Mouse (Mus musculus): ENCODE results near the gene Tbc1d9. TPM values are rescaled to one million over a fixed set of nuclear protein-coding genes. Genes with fewer than 3 reads are reported as not detected.

The Tbc1d9 gene
- polyA plus RNA-seq, 1 experiment from 2014 or later: 13.5 TPM

- Histone ChIP-seq H3K4me2 (replicated peaks) (no peak overlapping the region), H3K4me1 (replicated peaks) (peaks cover 12% of the 10 kb centered on the region), H3K9me3 (no peaks in the 10 kb centered on the region), H3K9ac (replicated peaks) (no peak overlapping the region), H3K27me3 (no peaks in the 10 kb centered on the region), H3K4me3 (replicated peaks) (no peak overlapping the region), H3K27ac (no peak overlapping the region), H3K36me3 (peaks cover 13% of the 10 kb centered on the region)
- 84% methylated on average over 6 of the region's 6 CpGs for WGBS
- no peak for ATAC-seq
These were observed 51.4 kb downstream of the Tbc1d9 start for GRCm38 (mm10) chr8:83216520-83216919.

GRCm38 (mm10) chr8:83217196-83217595 is 52.0 kb downstream of the Tbc1d9 start:
- no peak overlapping the region for H3K27ac ChIP-seq
- H3K4me3 ChIP-seq (replicated peaks): no peak overlapping the region
- H3K9me3 ChIP-seq: no peaks in the 10 kb centered on the region
- H3K9ac ChIP-seq (replicated peaks): no peak overlapping the region
- ATAC-seq: no peak
- peaks cover 12% of the 10 kb centered on the region for H3K4me1 ChIP-seq (replicated peaks)
- H3K36me3 ChIP-seq: peaks cover 6% of the 10 kb centered on the region
- H3K27me3 ChIP-seq: no peaks in the 10 kb centered on the region
- H3K4me2 ChIP-seq (replicated peaks): no peak overlapping the region
- 92% methylated on average over 9 of the region's 9 CpGs for WGBS

- H3K4me1 ChIP-seq (replicated peaks): peaks cover 12% of the 10 kb centered on the region
- no peak overlapping the region for H3K4me2 ChIP-seq (replicated peaks)
- H3K4me3 ChIP-seq (replicated peaks): no peak overlapping the region
- no peak overlapping the region for H3K27ac ChIP-seq
- ATAC-seq: no peak
- WGBS: 91% methylated on average over 2 of the region's 2 CpGs
- H3K27me3 ChIP-seq: no peaks in the 10 kb centered on the region
- H3K9ac ChIP-seq (replicated peaks): no peak overlapping the region
- no peaks in the 10 kb centered on the region for H3K9me3 ChIP-seq
- 0 out of 2 replicates have a peak, but pooled peaks cover 5% of the 10 kb centered on the region for H3K36me3 ChIP-seq
These were observed 52.7 kb downstream of the Tbc1d9 start for GRCm38 (mm10) chr8:83217891-83218290.

GRCm38 (mm10) chr8:83219392-83219791 is 54.2 kb downstream of the Tbc1d9 start:
- Histone ChIP-seq H3K9ac (replicated peaks) (no peak overlapping the region), H3K27ac (no peak overlapping the region), H3K36me3 (0 out of 2 replicates have a peak, but pooled peaks cover 4% of the 10 kb centered on the region), H3K4me3 (replicated peaks) (no peak overlapping the region), H3K4me2 (replicated peaks) (no peak overlapping the region), H3K9me3 (no peaks in the 10 kb centered on the region), H3K4me1 (replicated peaks) (peaks cover 14% of the 10 kb centered on the region), H3K27me3 (no peaks in the 10 kb centered on the region)
- no peak for ATAC-seq
- WGBS: 93% methylated on average over 8 of the region's 8 CpGs

- peak; percentile 47; the same call in 1 of the 2 replicates for ATAC-seq
These were observed 55.6 kb downstream of the Tbc1d9 start for GRCm38 (mm10) chr8:83220746-83221145.

GRCm38 (mm10) chr8:83224754-83225416 is 59.7 kb downstream of the Tbc1d9 start:
- H3K4me2 ChIP-seq (replicated peaks): no peak overlapping the region
- peak; percentile 59; the same call in 1 of the 2 replicates for ATAC-seq
- no peaks in the 10 kb centered on the region for H3K27me3 ChIP-seq
- H3K27ac ChIP-seq: no peak overlapping the region
- H3K4me3 ChIP-seq (replicated peaks): no peak overlapping the region
- H3K36me3 ChIP-seq: 0 out of 2 replicates have a peak, but pooled peaks cover 4% of the 10 kb centered on the region
- H3K9ac ChIP-seq (replicated peaks): no peak overlapping the region
- H3K4me1 ChIP-seq (replicated peaks): peaks cover 14% of the 10 kb centered on the region
- WGBS: 66% methylated on average over 5 of the region's 5 CpGs
- H3K9me3 ChIP-seq: no peaks in the 10 kb centered on the region

More at GRCm38 (mm10) chr8:83220746-83221145, 55.6 kb downstream of the Tbc1d9 start:
- Histone ChIP-seq H3K4me3 (replicated peaks) (no peak overlapping the region), H3K9ac (replicated peaks) (no peak overlapping the region), H3K27ac (peak overlapping the region; percentile 11; the same call in 1 of the 2 replicates), H3K27me3 (no peaks in the 10 kb centered on the region), H3K9me3 (no peaks in the 10 kb centered on the region), H3K4me1 (replicated peaks) (peaks cover 7% of the 10 kb centered on the region; the same call in 1 of the 2 replicates), H3K4me2 (replicated peaks) (no peak overlapping the region), H3K36me3 (0 out of 2 replicates have a peak, but pooled peaks cover 4% of the 10 kb centered on the region)
- 66% methylated on average over 3 of the region's 3 CpGs for WGBS

- H3K4me3 ChIP-seq (replicated peaks): no peak overlapping the region
- H3K27ac ChIP-seq: no peak overlapping the region
- 89% methylated on average over 2 of the region's 2 CpGs for WGBS
- H3K9ac ChIP-seq (replicated peaks): no peak overlapping the region
- H3K4me2 ChIP-seq (replicated peaks): no peak overlapping the region
- no peaks in the 10 kb centered on the region for H3K9me3 ChIP-seq
- H3K27me3 ChIP-seq: no peaks in the 10 kb centered on the region
- ATAC-seq: no peak
- H3K4me1 ChIP-seq (replicated peaks): peaks cover 13% of the 10 kb centered on the region
- 0 out of 2 replicates have a peak, but pooled peaks cover 4% of the 10 kb centered on the region for H3K36me3 ChIP-seq
These were observed 60.4 kb downstream of the Tbc1d9 start for GRCm38 (mm10) chr8:83225598-83225997.

- Histone ChIP-seq H3K27ac (no peak overlapping the region), H3K9me3 (no peaks in the 10 kb centered on the region), H3K27me3 (no peaks in the 10 kb centered on the region), H3K4me2 (replicated peaks) (no peak overlapping the region), H3K9ac (replicated peaks) (no peak overlapping the region), H3K4me1 (replicated peaks) (peaks cover 9% of the 10 kb centered on the region; the same call in 1 of the 2 replicates), H3K36me3 (0 out of 2 replicates have a peak, but pooled peaks cover 4% of the 10 kb centered on the region), H3K4me3 (replicated peaks) (no peak overlapping the region)
- 91% methylated on average over 5 of the region's 5 CpGs for WGBS
- ATAC-seq: no peak
These were observed 62.2 kb downstream of the Tbc1d9 start for GRCm38 (mm10) chr8:83227336-83227735.

GRCm38 (mm10) chr8:83233099-83233498 is 67.9 kb downstream of the Tbc1d9 start:
- Histone ChIP-seq H3K9ac (replicated peaks) (no peak overlapping the region), H3K9me3 (no peaks in the 10 kb centered on the region), H3K4me1 (replicated peaks) (no peaks in the 10 kb centered on the region), H3K4me2 (replicated peaks) (no peak overlapping the region), H3K4me3 (replicated peaks) (no peak overlapping the region), H3K27ac (no peak overlapping the region), H3K27me3 (no peaks in the 10 kb centered on the region), H3K36me3 (peaks cover 21% of the 10 kb centered on the region)
- WGBS: 85% methylated on average over 4 of the region's 4 CpGs
- ATAC-seq: no peak

GRCm38 (mm10) chr8:83239341-83239740 is 74.2 kb downstream of the Tbc1d9 start:
- Histone ChIP-seq H3K27ac (no peak overlapping the region), H3K36me3 (peaks cover 40% of the 10 kb centered on the region), H3K4me1 (replicated peaks) (no peaks in the 10 kb centered on the region), H3K9me3 (no peaks in the 10 kb centered on the region), H3K4me2 (replicated peaks) (no peak overlapping the region), H3K27me3 (no peaks in the 10 kb centered on the region), H3K4me3 (replicated peaks) (no peak overlapping the region), H3K9ac (replicated peaks) (no peak overlapping the region)
- no peak for ATAC-seq

- no peak for ATAC-seq
- no peaks in the 10 kb centered on the region for H3K27me3 ChIP-seq
- no peaks in the 10 kb centered on the region for H3K4me1 ChIP-seq (replicated peaks)
- 94% methylated on average over 7 of the region's 7 CpGs for WGBS
- no peak overlapping the region for H3K4me3 ChIP-seq (replicated peaks)
- no peaks in the 10 kb centered on the region for H3K9me3 ChIP-seq
- H3K9ac ChIP-seq (replicated peaks): no peak overlapping the region
- H3K27ac ChIP-seq: no peak overlapping the region
- no peak overlapping the region for H3K4me2 ChIP-seq (replicated peaks)
- H3K36me3 ChIP-seq: peaks cover 34% of the 10 kb centered on the region
These were observed 79.0 kb downstream of the Tbc1d9 start for GRCm38 (mm10) chr8:83244151-83244550.

GRCm38 (mm10) chr8:83250858-83251257 is 85.7 kb downstream of the Tbc1d9 start:
- Histone ChIP-seq H3K36me3 (peaks cover 49% of the 10 kb centered on the region), H3K4me3 (replicated peaks) (no peak overlapping the region), H3K9ac (replicated peaks) (no peak overlapping the region), H3K9me3 (no peaks in the 10 kb centered on the region), H3K27me3 (no peaks in the 10 kb centered on the region), H3K4me2 (replicated peaks) (no peak overlapping the region), H3K27ac (peak overlapping the region; percentile 19; the same call in 1 of the 2 replicates), H3K4me1 (replicated peaks) (peaks cover 18% of the 10 kb centered on the region)
- ATAC-seq: no peak
- WGBS: 86% methylated on average over 6 of the region's 6 CpGs
